Mouse (Mus musculus): ENCODE results near the gene Usp49. TPM values are rescaled to one million over a fixed set of nuclear protein-coding genes. Genes with fewer than 3 reads are reported as not detected.
"Not testable (repeated sequence)": the region's sequence is repeated elsewhere in the genome, so short reads cannot be mapped to it uniquely, and the experiment has no call there.

Usp49 gene
- 10 to 100 TPM; 12.7 to 13.3 TPM for total RNA-seq (2021)
- long read RNA-seq, experiment 1, partial matches to known transcripts: 1 of 1 reads
- long read RNA-seq, experiment 1, other reads (novel, unspliced or antisense): 0 of 1 reads
- long read RNA-seq, experiment 2, partial matches to known transcripts: 0 of 1 reads
- long read RNA-seq, experiment 2, other reads (novel, unspliced or antisense): 1 of 1 reads

DNA sequence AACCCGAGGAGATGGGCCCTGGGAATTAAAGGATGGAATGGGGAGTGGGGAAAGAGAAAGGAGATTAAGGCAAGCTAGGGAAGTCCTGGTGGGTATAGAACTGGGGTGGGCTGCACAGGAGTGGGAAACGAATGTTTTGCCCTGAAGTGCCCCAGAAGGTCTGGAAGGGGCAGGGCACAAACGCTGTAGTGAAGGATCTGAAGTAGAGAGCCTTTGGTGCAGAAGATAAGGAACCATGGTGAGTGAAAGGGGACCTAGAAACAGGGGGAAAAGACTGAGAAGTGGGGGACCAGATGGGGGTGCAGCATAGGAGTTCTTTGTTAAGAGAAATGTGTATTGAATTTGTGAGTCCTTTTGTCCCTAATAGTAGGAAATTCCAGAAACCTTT, at the start of gene Usp49:
Gene Usp49, plus strand, starts transcription at position 13 of the 388 bp plus-strand sequence.
- no peak for DNase-seq (ENCODE audit: low spot score in 2 of 2)

DNA sequence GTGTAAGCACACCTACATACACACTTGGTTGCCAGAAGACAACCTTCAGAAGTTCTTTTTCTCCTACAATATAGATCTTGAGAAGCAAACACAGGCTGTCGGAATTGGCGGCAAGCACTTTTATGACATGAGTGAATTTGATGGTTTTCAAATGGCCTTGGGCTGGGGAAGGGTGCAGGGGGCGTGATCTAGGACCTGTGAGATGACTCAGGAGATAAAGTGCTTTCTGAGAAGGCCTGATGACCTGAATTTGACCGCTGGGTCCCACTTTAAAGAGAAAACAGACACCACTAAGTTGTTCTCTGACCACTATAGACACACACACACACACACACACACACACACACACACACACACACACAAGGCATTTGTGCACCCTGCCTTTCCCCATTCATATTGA, 49.5 kb upstream of the Usp49 start:
- DNase-seq (ENCODE audit: low spot score in 2 of 2): no peak

DNA sequence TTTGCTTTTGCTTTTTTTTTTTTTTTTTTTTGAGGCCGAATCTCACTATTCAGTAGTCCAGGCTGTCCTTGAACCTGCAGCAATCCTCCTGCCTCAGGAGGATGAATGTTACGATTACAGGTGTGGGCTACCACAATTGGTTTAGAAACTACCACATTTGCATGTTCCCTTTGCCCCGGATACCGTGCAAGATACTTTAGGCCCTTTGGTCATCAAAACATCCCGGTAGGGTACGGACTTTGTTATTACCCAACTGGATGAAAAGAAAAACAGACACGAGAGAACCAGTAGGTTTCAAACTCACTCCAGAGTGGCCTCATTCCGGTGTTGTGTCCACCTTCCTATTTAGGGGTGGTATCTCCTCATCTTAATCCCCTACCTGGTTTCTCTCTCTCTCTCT, 42.0 kb upstream of the Usp49 start:
- no peak for DNase-seq (ENCODE audit: low spot score in 2 of 2)

DNA sequence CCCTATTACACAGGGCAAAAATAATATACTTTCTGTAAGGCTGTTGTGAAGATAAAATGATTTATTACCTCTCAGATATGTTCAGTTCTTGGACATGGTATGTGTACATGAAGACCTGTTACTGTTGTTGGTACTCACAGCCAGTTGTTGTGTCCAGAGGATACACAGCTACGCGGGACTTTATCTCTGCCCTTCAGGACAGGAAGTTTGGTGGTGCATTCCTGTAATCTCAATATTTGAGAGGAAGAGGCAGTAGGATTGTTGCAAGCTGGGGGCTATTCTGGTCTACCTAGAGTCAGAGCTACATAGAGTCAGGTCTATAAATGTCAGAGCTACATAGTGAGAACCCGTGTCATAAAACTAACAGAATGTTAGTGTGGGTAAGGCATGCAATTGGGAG, 39.4 kb upstream of the Usp49 start:
- DNase-seq (ENCODE audit: low spot score in 2 of 2): no peak

DNA sequence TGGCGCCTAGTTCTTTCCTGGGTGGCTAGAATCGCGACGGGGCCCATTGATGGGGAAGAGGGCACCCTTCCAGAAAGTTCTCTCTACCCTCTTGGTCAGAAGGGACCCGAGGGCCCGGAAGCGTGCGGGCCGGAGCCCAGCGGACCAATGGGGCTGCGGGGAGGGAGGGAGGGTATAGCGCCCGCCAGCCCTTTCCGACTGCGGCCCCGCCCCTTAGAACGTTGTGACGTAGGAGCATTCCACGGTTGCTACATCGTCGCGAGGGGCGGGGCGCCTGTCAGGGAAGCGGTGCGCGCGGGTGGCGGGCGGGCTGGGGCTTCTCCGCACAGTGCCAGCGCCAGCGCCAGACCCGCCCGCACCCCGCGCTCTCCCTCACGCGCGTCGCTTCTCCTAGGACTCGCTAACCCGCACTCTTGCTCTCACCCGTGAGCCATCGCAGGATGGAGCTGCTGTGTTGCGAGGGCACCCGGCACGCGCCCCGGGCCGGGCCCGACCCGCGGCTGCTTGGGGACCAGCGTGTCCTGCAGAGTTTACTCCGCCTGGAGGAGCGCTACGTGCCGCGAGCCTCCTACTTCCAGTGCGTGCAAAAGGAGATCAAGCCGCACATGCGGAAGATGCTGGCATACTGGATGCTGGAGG, 37.2 kb upstream of the Usp49 start:
- peak; percentile 86 to 93 for DNase-seq (ENCODE audit: low spot score in 2 of 2)

DNA sequence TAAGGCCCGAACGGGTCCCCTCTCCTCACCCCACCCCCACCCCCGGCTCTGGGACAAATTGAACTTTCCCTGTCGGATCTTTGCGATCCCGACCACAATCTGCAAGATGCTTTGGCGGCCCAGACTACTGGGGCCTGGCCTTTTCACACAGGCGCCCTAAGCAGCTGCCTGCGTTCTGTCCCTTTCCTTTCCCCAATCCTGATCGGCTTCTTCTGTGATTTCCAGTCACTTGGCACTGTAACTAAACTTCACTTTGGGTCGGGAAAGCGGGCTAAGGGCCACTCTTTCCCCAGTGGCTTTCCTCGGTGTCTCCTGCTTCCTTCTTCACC, 36.7 kb upstream of the Usp49 start:
- no peak for DNase-seq (ENCODE audit: low spot score in 2 of 2)

DNA sequence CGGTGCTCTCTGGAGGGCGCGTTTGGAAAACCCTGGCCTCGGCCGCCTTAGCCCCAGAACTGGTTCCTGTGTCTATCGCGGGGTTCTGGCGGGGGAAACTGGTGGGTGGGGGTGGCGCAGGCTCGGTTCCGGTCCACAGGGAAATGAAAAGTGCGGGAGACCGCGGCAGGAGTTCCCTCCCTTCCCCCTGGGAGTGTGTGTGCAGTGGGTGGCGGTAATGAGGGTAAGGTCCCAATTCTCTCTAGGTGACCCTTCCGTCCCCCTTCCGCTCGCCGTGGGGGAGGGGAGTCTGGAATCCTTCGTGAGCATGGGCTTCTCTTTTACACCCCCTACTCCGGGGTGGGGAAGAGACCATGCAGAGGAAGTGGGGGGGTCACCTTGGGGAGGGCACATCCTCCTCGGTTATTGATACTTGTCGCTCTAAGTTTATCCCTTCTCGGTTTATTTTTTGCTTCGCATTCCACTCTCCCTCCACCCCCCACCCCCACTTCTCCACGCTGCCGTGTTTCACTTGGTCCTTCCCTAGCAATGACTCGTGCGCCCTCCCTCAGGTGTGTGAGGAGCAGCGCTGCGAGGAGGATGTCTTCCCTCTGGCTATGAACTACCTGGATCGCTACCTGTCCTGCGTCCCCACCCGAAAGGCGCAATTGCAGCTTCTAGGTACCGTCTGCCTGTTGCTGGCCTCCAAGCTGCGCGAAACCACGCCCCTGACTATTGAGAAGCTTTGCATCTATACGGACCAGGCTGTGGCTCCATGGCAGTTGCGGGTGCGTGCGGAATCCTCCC, 36.1 kb upstream of the Usp49 start:
- no peak for DNase-seq (ENCODE audit: low spot score in 2 of 2)

DNA sequence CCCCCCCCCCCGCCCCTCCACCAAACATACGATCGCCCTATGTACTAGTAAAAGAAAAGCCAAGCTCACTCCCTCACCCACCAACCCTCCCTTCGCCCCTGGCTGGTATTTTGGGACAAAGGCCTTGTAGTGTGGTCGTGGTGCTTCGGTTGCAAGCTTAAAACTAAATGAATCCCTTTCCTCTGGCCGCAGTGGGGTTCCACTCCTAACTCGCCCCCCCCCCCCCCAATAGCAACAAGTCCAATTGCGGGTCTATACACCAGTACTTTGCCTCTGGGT, 35.6 kb upstream of the Usp49 start:
- DNase-seq (ENCODE audit: low spot score in 2 of 2): no peak

DNA sequence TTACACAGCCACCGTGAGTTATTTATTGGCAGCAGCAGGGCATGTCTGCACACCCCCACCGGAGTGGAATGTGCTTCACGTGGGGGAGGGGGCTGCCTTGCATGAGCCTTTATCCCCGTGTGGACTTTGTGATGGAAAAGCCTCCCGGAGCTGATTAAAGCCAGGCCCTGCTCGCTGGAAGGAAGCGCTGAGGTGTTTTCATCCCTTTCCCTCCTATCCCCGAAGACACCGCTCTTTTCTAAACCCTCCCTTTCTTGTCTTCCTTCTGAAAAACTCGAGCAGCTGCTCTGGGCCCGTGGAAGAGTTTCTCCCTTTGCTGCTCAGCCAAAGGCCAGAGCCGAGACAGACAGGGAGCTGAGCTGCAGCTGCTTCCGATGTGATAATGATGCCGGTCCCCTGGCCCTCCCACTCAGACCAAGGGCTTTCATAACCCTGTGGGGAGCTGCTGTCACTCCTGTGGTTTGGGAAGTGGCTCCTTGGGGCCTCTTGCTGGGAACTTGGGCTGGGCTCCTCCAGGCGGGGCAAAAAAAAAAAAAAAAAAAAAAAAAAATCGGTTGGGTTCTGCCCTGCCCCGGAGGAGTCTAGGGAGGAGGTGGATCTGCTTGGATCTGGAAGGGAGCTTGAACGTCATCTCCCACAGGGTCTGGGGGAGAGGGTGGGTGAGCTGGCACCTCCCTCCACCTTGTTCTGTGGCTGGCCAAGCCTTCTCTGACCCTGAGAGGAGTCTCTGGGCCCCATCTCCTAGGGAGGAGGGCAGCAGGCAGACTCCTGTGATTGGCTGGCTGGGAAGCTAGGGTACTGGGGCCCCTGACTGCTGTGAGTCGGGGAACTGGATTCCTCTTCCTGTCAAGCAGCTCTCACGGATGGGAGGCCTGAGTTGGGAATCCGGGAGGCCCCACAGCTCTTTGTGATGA, 35.0 kb upstream of the Usp49 start:
- peak in 1 of 2 experiments; percentile 56 for DNase-seq (ENCODE audit: low spot score in 2 of 2)

DNA sequence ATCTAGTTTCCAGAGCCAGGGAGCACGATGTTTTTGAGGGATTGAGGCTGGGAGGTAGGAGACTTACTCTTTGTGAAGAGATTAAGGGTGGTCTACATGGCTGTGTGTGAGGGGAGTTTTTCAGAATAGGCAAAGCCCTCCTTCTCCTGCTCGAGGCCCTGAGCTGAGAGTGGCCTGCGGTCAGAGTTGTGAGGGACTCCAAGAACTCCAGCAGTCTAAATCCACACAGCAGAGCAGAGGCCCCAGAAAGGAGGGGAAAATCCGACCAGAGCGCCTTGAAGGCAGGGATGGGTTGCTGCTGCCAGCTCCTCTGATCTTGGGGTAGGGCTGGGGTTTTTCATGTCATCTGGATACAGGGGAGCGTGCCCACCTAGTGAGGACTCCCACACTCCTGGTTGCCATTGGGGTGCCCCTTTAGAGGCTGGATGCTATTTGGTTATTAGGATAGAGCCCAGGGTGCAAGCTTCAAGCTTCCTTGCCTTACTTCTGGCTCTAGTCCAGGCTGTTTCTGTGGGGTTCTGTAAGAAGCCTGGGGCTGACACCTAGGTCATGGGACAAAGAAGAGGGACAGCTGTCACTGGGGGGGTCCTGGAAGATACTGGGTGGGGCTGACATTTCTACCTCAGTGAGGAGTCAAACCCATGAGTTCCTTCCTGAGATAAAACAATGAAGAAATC, 34.2 kb upstream of the Usp49 start:
- no peak for DNase-seq (ENCODE audit: low spot score in 2 of 2)

DNA sequence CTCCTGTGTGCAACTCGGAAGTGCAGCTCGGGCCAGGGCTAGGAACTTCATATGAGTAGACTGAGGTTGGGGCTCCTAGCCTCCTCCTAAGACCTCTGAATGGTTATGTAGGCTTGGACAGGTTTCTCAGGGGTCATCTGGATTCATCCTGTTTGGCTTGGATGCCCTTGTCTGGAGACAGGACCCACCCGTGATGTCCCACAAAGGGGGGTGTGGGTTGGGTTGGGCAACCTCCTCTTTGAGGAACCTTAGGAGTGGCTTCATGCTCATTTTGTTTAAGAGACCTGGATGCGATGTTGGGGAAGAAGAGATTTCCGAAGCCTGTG, 33.7 kb upstream of the Usp49 start:
- DNase-seq (ENCODE audit: low spot score in 2 of 2): no peak

DNA sequence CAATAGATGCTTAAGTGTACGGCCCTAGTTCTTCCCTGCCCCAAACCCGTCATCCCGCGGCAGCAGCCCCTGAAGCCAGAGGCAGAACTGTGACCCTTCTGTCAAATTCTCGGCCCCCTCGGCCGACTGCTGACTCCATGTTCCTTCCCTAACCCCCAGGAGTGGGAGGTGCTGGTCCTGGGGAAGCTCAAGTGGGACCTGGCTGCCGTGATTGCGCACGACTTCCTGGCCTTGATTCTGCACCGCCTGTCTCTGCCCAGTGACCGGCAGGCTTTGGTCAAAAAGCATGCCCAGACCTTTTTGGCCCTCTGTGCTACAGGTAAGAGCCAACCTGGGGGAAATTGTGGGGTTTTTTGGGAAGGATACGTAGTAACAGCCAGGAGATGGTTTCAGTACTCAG, 33.2 kb upstream of the Usp49 start:
- no peak for DNase-seq (ENCODE audit: low spot score in 2 of 2)

DNA sequence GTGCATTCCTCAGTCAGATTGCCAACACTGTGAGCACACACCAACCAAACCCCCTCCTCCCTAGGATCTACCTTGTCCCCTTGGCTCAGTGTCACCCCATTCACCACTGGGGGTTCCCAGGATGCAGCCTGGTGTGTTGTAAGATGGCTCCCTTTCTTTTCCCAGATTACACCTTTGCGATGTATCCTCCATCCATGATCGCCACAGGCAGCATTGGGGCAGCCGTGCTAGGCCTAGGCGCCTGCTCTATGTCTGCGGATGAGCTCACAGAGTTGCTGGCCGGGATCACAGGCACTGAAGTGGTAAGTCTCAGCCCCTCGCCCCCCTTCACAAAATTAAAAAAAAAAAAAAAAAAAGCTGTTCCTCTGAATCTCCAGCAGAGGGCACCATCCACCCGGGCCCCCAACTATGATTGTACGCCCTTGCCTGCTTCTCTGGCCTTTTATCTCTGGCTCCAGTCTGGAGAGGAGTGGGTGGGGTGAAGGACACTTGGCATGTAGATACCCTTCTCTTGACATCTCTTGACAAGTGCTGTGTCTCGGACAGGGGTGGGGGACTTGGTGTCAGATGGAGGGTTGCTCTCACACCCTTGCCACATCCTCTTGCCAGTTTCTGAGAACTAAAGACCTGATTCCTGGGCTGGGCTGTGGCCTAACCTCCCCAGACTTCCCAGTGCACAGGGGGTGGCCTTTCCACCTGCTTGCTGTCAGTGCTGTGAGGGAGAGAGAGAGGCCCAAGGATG, 32.5 kb upstream of the Usp49 start:
- no peak for DNase-seq (ENCODE audit: low spot score in 2 of 2)

DNA sequence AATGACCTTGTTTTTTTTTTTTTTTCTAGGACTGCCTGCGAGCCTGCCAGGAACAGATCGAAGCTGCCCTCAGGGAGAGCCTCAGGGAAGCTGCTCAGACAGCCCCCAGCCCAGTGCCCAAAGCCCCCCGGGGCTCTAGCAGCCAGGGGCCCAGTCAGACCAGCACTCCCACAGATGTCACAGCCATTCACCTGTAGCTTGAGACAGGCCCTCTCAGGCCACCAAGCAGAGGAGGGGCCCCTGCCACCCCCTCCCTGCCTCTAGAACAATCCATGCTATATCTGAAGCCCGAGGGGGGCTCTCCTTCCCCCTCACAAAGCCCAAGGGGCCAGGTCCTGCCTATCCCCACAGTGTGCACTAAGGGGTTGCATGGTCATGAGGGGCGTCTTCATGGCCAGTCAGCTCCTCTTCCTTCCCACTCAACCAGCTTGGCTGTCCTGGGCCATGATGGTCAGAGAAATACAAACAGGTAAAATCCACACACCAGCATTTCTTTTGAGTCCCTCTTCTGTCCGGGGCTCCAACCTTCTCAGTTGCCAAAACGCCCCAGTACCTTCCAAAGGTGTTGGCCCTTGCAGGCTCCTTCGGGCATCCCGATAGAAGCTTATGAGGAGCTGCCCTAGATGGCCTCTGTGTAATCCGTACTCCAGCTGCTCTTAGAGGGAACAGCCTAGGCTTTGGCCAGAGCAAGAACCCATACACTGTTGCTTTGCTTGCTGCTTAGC, 31.7 kb upstream of the Usp49 start:
- DNase-seq (ENCODE audit: low spot score in 2 of 2): not testable (repeated sequence)

DNA sequence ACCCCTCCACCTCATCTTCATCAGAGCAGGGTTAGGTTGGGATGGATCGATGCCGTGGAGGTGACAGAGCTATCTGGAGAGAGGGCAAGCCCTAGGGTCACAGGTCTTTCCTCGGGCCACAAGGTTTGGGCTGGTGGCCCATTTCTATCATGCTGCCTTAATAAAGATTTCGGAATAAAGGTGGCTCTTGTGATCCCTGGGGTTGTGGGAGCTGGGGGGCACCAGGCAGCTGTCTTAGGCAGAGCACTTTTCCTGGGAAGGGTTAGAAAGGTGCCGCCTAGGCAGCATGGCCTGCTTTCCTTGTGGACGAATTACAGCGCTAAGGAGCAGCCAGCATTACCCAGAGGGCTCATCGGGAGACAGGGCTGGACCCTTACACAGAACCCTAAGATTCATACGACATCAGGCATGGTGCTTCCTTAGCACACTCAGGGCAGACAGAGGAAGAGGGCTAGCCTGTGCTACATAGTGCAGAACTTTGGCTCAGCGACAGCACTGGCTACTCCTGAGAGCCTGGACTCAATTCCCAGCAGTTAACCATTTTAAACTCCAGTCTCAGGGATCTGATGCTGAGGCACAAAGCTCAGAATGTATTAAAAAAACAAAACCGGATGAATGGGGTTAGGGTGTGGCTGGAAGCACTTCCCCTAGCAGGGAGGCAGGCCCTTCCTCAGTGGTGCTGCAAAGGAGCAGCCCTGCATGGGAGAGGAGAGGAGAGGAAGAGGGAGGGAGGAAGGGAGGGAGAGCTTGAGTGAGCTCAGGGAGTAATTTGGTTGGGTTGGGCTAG, 30.8 kb upstream of the Usp49 start:
- DNase-seq (ENCODE audit: low spot score in 2 of 2): no peak

DNA sequence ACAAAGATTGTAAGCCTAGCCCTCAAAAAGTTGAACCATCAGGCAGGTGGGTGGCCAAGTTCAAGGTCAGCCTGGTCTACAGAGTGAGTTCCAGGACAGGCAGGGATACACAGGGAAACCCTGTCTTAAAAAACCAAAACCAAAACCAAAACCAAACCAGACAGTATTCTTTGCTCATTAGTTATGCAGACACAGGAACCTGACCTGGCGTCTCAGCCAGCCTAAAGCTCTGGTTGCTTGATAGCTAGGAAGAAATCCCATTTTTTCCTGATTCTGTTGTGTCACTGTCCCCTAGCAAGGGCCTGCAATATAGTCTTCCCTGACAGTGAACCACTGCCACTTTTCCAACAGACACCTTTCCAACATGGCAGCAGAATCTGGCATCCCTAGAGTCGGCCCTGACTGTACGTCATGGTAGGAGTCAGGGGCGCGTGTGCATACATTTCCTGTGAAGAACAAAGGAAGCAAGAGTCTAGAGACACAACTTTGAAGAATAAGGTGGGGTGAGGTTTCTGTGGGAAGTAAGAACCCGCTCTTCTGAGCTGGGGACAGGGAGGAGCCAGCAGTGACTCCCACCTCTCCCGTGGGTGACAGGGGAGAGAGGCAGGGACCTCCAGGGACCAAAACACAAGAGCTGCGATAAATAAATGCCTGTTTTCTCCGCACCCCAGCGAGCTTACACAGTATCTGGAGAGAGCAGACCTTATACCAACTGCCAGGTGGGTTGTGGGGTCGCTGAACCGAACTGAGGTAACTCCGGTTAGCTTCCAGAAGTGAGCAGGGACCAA, 29.7 kb upstream of the Usp49 start:
- no peak for DNase-seq (ENCODE audit: low spot score in 2 of 2)

DNA sequence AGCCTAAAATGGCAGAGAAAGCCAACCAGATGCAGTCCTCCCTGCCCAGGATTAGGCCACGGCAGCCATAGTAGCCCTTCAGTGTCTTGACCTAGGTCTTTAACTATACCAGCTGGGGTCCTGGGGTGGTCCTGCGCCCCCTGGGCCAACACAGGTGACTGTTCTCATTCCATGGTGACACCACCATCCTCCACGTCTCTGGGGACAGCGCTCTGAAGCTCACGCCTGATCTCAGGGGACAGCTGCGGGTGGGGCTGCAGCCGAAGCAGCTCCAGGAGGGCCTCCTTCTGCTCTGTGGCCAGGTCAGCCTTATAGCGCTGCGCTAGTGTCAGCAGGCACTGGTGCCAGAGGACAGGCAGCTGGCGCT, 29.1 kb upstream of the Usp49 start:
- no peak for DNase-seq (ENCODE audit: low spot score in 2 of 2)

DNA sequence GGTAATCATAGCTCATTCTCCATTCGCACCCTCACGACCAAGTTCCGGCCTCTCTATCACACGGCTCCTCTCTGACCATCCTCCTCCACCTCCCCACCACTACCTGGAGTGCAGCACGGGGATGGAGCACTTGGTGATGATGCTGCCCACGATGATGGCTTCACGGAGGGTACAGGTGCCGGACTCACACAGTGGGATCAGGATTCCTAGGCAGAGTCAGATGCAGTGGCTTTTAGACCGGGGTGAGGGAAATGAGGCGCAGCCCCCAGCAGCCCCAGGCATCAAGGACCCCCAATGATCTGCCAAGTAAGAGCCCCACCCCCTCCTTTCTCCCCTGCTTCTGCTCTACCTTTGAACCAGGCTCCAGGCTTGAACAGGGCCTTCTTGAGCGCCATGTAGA, 28.2 kb upstream of the Usp49 start:
- DNase-seq (ENCODE audit: low spot score in 2 of 2): no peak

DNA sequence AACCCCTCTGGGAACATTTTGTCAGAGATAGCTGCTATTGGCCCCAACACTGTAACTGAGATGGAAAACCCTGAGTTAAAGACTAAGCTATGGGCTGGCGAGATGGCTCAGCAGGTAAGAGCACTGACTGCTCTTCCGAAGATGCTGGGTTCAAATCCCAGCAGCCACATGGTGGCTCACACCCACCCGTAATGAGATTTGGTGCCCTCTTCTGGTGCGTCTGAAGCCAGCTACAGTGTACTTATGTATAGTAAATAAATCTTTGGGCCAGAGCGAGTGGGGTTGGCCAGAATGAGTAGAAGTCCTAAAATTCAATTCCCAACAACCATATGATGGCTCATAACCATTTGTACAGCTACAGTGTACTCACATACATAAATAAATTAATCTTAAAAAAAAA, 24.3 kb upstream of the Usp49 start:
- no peak for DNase-seq (ENCODE audit: low spot score in 2 of 2)
